Mouse (Mus musculus) Muller cell, postnatal 12 days (primary cell): ENCODE measurements around the gene Grid2.

ENCODE experiments used
- DNase-seq: peaks from one replicate; pipeline ENCODE4 v3.0.0-alpha.2; 2015; ENCODE audit errors: inconsistent ontology term

Gene Grid2

GRCm38 (mm10) chr6:64313132-64313531 is 1057.5 kb downstream of the Grid2 start:
- peak; percentile 73 for DNase-seq

- peak; percentile 66 for DNase-seq
These were observed 1071.3 kb downstream of the Grid2 start for GRCm38 (mm10) chr6:64326936-64327335.

GRCm38 (mm10) chr6:64327876-64328275 is 1072.2 kb downstream of the Grid2 start:
- no peak for DNase-seq

GRCm38 (mm10) chr6:64398413-64399098 is 1142.9 kb downstream of the Grid2 start:
- DNase-seq = no peak

GRCm38 (mm10) chr6:64427658-64428057 is 1172.0 kb downstream of the Grid2 start:
- no peak for DNase-seq

DNA sequence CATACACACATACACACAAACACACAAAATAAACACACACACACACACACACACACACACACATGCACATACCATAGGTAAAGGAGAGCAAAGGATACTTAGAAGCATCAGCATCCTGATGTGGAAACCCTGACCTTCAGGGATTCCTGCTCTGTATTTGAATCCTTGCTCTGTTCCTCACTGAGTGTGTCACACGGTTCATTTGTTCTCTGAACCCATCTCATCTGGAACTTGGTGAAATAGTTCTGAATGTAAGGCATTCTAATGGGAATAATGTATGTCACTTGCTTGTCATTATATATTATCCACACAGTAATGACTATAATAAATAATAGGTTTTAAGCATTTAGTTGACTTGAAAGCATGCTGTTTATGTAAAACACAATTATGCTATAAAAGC is 1173.2 kb downstream of the Grid2 start:
- no peak for DNase-seq

DNA sequence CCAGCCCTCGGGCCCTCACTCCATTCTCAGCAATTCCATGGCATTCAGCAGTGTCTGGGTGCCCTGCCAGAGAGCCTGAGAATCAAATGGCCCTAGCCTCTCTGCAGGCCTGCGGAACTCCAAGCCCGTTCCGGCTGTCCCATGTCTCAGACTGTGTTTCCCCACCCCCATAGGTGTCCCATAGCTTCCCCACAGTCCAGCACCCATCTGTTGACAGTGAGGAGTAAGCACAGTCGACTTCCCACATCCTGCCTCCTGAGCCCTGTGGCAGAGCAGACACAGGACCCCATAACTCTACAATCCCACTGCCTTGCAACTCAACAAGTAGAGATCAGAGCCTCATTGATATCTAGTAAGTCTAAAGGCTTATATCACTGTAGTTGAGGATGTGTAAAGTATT is 1192.5 kb downstream of the Grid2 start:
- no peak for DNase-seq

DNA sequence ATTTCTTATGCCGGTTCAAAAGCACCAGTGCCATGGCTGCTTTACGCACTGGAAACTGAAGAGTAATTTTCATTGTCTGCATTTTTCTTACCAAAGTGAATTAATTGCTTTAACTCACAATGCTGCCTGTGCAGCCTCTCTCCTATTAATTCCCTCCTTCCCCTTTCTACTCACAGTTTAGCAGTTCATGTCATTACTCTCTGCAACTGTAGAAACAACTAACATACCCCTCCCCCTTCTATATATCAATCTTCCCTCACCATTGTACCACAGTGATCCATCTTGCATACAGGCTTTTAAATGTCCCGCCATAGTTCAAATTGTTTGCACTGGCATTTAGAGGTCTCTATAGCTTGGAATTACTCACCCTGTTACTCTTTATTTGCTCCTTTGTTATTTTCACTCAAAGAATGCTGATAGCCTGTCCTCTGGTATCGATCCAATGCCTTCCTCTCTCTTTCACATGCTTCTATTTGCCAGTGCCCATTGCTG is 1193.2 kb downstream of the Grid2 start:
- peak; percentile 22 for DNase-seq

DNA sequence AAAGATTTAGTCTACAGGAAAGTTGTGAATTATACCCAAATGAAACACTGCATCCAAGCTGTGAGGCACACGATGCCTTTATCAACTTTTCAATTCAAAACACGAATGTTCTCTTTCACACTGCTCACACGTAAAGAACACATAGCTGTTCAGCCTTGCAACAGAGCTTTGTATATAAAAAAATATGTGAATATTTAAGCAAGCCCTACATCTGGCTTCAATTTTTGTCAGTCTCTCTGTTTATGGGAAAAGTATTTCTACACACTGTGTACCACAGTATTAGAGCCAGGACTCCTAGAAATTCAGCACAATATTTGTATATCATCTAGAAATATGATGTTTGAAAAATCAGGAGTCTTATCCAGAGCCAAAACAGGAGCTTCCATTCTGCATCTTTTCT is 1195.1 kb downstream of the Grid2 start:
- no peak for DNase-seq

GRCm38 (mm10) chr6:64479884-64480283 is 1224.2 kb downstream of the Grid2 start:
- no peak for DNase-seq

GRCm38 (mm10) chr6:64480592-64480991 is 1224.9 kb downstream of the Grid2 start:
- no peak for DNase-seq

DNA sequence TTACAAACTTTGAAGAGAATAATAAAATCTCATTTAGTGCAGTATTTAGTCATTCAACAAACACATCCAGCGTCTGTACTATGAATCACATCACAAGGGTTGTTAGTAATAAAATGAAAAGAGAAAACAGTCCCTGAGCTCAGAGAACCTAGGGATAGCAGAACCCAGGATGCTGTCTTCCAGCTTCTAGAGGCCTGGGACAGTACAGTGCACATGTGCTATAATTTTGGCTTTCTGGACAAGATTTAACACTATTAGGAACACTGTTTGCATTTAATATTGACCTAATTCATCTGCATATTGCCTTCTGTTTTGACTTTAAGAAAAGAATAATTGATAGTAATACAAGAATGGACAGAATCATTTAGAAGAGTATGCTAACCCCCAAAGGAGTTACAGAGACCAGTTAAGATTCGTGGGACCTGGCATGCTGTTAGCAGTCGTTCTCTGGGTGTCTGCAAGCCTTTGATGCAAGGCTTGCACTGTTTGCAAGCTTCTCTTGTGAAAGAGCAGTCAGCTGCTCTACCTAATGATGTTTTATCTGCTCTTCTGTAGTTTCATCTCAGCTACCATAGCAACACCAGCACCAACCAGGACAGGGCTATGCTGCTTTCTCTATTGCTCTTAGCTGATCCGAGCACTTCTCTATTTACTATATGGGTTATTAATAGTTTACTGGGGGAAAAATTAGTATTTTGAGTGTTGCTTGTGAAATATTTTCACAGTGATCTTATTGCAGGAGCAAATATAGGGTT is 1234.8 kb downstream of the Grid2 start:
- no peak for DNase-seq

DNA sequence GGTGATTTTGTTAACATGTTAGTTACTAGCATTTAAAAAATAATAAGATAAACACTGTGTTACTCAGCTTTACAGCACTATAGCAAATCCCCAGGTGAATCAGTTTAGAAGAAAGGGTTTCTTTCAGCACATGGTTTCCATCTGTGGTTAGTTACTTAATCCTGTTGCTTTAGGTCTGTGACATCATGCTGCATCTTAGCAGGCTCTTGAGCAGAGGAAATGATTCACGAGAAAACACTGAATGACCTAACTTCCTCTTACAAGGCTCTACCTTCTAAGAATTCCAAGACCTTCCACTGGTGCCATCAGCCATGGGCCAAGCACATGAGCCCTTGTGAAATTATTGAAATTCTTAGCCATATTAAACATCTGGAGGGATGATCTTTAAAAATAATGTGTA is 1248.7 kb downstream of the Grid2 start:
- DNase-seq = no peak

DNA sequence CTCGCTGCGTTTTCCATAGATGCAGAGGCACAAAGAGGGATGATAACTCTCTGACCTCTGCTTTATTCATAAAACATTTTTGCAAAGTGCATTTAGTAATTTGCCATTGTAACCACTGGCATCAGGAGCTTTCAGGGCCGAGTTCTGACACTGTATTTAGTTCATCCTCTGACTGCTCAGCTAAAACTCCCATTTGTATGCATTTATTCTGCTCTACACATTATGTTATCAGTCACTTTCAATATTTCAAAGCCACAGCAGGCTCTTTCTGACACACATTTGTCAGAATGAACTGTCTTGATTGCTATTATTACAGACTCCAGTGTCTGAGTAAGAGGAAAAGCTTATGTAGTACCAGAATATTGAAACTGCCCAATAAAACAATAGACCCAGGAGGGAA is 1286.5 kb downstream of the Grid2 start:
- no peak for DNase-seq

DNA sequence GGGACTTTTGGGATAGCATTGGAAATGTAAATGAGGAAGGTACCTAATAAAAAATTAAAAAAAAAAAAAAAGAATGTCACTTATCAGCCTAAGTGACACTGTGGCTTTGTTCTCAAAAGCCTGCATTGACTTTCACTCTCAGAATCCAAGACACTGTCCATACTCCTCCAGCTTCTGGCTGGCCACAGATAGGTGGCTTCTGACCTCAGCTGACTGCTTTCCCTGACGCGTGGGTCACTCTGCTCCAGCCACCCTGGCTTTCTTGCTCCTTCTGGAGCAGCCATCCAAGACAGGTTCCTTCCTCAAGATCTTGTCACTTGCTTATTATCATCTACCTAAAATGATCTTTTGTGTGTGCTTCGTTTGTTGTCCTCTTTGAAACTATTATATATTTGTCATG is 1298.0 kb downstream of the Grid2 start:
- DNase-seq = no peak

- DNase-seq = no peak
These were observed 1299.5 kb downstream of the Grid2 start for GRCm38 (mm10) chr6:64555220-64555619.

DNA sequence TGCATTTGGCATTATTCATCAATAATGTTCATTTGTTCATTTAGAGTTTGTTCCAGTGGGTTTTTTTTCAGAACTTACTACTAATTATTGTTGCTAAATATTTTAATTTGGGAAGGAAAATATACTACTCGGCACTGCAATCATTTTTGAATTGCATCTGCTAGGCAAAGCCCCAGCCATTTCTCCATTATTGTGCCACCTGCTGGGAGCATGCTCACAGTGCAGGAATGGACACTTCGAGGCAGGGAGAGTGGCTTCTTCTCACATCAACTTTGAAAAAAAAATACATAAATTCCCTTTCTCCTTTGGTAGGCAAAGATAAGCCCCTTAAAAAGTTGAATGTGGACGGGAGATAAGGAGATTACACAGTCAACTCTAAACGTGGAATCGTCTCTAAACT is 1312.9 kb downstream of the Grid2 start:
- peak; percentile 14 for DNase-seq

DNA sequence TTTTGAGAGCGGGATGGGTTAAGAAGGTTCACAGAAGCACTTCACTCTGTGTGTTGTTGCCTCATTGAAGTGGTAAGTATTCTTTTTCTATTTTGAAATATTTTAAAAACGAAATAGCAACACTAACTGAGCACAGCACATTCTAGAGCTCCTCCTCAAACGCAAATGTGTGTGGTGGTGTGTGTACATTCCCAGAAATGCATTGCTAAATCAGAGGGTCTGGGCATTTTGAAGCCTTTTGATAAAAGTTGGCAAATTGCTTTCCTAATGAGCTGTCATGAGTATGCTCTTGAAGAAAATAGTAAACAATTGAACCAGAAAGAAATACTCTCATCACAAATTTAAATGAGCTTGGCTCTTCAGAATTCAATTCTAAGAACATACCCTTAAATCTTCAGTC is 1325.7 kb downstream of the Grid2 start:
- DNase-seq = no peak

GRCm38 (mm10) chr6:64588487-64589205 is 1333.0 kb downstream of the Grid2 start:
- DNase-seq = no peak

- no peak for DNase-seq
These were observed 1340.6 kb downstream of the Grid2 start for GRCm38 (mm10) chr6:64596261-64596660.

DNA sequence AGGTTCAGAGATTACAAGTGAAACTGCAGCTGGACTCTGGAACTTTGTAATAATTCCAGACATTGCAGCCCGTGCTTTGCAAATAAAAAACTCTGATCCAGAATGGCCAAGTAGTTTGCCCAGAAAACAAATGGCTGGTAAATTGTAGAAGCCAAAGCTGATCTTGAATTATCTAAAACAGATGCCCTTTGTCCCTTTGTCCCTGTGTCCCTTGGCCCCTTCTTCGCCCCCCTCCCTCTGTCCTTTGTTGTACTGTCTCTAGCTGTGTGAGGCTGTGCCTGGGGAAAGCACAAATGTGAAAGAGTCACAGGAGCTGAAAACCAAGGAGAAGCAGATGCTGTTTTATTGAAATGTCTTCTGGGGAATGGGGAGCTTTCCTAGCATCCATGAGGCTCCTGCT is 1341.2 kb downstream of the Grid2 start:
- DNase-seq = no peak

GRCm38 (mm10) chr6:64598144-64598561 is 1342.5 kb downstream of the Grid2 start:
- DNase-seq = no peak

DNA sequence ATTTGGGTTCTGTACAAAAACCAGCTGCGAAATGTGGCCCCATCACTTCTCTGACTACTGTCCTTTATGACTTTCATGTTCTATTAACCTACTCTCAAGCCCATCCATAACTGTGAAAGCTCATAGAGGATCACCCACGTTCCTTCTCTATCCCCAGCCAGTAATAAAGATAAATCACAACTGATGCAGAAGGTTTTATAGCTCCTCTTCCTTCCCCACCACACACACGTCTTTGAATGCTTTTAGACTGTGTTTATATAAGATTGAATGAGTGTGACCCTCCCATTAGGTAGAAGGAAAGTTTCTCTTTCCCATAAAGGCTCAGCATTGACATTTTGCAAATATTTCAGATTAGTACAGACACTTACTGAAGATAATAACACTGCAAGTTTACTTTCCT is 1350.1 kb downstream of the Grid2 start:
- DNase-seq = no peak
